Mouse (Mus musculus): ENCODE data around the gene Pde10a.

Pde10a gene

GRCm38 (mm10) chr17:8765987-8766576, 240.9 kb downstream of the Pde10a start:
- H3K27me3 ChIP-seq (ENCODE audit: insufficient read depth, low read length): no peaks in the 10 kb centered on the region
- TF ChIP-seq CTCF (conservative IDR thresholded peaks at IDR 0.05; ENCODE audit: low read length) (no peak), NANOG (IDR thresholded peaks at IDR 0.05; ENCODE audit: borderline replicate concordance, low read length) (no peak), POU5F1 (IDR thresholded peaks at IDR 0.05; ENCODE audit: borderline replicate concordance, low read length) (no peak)
- H3K36me3 ChIP-seq (ENCODE audit: insufficient read depth, low read length): no peaks in the 10 kb centered on the region
- no peak overlapping the region for H3K4me3 ChIP-seq (replicated peaks; ENCODE audit: low read length)
- H3K9me3 ChIP-seq (ENCODE audit: low read length): no peaks in the 10 kb centered on the region
- no peaks in the 10 kb centered on the region for H3K4me1 ChIP-seq (replicated peaks; ENCODE audit: low read depth, low read length)

- no peak overlapping the region for H3K4me3 ChIP-seq (replicated peaks; ENCODE audit: low read length)
- TF ChIP-seq POU5F1 (IDR thresholded peaks at IDR 0.05; ENCODE audit: borderline replicate concordance, low read length) (no peak), CTCF (conservative IDR thresholded peaks at IDR 0.05; ENCODE audit: low read length) (no peak), NANOG (IDR thresholded peaks at IDR 0.05; ENCODE audit: borderline replicate concordance, low read length) (no peak)
Measured at GRCm38 (mm10) chr17:8769155-8769554, 244.0 kb downstream of the Pde10a start.

GRCm38 (mm10) chr17:8773391-8773790, 248.2 kb downstream of the Pde10a start:
- H3K9me3 ChIP-seq (ENCODE audit: low read length): no peaks in the 10 kb centered on the region
- H3K36me3 ChIP-seq (ENCODE audit: insufficient read depth, low read length): no peaks in the 10 kb centered on the region
- no peak overlapping the region for H3K4me3 ChIP-seq (replicated peaks; ENCODE audit: low read length)
- TF ChIP-seq POU5F1 (IDR thresholded peaks at IDR 0.05; ENCODE audit: borderline replicate concordance, low read length): no peak
- TF ChIP-seq NANOG (IDR thresholded peaks at IDR 0.05; ENCODE audit: borderline replicate concordance, low read length): no peak
- TF ChIP-seq CTCF (conservative IDR thresholded peaks at IDR 0.05; ENCODE audit: low read length): no peak
- no peaks in the 10 kb centered on the region for H3K27me3 ChIP-seq (ENCODE audit: insufficient read depth, low read length)
- no peaks in the 10 kb centered on the region for H3K4me1 ChIP-seq (replicated peaks; ENCODE audit: low read depth, low read length)

More at GRCm38 (mm10) chr17:8769155-8769554, 244.0 kb downstream of the Pde10a start:
- no peaks in the 10 kb centered on the region for H3K4me1 ChIP-seq (replicated peaks; ENCODE audit: low read depth, low read length)
- H3K9me3 ChIP-seq (ENCODE audit: low read length): no peaks in the 10 kb centered on the region
- H3K36me3 ChIP-seq (ENCODE audit: insufficient read depth, low read length): no peaks in the 10 kb centered on the region
- no peaks in the 10 kb centered on the region for H3K27me3 ChIP-seq (ENCODE audit: insufficient read depth, low read length)

DNA sequence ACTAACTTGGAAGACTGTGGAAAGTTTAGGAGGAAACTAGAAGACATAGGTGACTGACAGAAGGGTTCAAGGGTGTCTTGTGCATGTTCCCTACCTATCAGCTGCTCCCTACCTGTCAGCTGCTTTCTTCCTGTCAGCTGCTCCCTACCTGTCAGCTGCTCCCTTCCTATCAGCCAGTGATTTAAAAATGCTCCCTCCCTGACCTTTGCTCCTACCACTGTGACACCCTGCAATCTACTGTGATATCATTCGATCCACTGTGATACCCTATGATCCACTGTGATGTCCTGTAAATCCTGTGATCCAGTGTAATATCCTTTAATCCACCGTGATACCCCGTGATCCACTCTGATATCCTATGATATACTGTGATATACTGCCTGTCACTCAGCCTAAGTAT, 249.1 kb downstream of the Pde10a start:
- no peaks in the 10 kb centered on the region for H3K36me3 ChIP-seq (ENCODE audit: insufficient read depth, low read length)
- no peak overlapping the region for H3K4me3 ChIP-seq (replicated peaks; ENCODE audit: low read length)
- no peaks in the 10 kb centered on the region for H3K27me3 ChIP-seq (ENCODE audit: insufficient read depth, low read length)
- H3K9me3 ChIP-seq (ENCODE audit: low read length): no peaks in the 10 kb centered on the region
- H3K4me1 ChIP-seq (replicated peaks; ENCODE audit: low read depth, low read length): no peaks in the 10 kb centered on the region
- TF ChIP-seq CTCF (conservative IDR thresholded peaks at IDR 0.05; ENCODE audit: low read length): no peak
- TF ChIP-seq POU5F1 (IDR thresholded peaks at IDR 0.05; ENCODE audit: borderline replicate concordance, low read length): no peak

GRCm38 (mm10) chr17:8775571-8776161, 250.5 kb downstream of the Pde10a start:
- no peaks in the 10 kb centered on the region for H3K4me1 ChIP-seq (replicated peaks; ENCODE audit: low read depth, low read length)
- no peaks in the 10 kb centered on the region for H3K36me3 ChIP-seq (ENCODE audit: insufficient read depth, low read length)
- no peak for TF ChIP-seq CTCF (conservative IDR thresholded peaks at IDR 0.05; ENCODE audit: low read length)
- no peak for TF ChIP-seq POU5F1 (IDR thresholded peaks at IDR 0.05; ENCODE audit: borderline replicate concordance, low read length)
- no peak for TF ChIP-seq NANOG (IDR thresholded peaks at IDR 0.05; ENCODE audit: borderline replicate concordance, low read length)
- H3K4me3 ChIP-seq (replicated peaks; ENCODE audit: low read length): no peak overlapping the region
- no peaks in the 10 kb centered on the region for H3K9me3 ChIP-seq (ENCODE audit: low read length)
- H3K27me3 ChIP-seq (ENCODE audit: insufficient read depth, low read length): no peaks in the 10 kb centered on the region

GRCm38 (mm10) chr17:8777710-8778109, 252.5 kb downstream of the Pde10a start:
- no peak for TF ChIP-seq NANOG (IDR thresholded peaks at IDR 0.05; ENCODE audit: borderline replicate concordance, low read length)
- TF ChIP-seq POU5F1 (IDR thresholded peaks at IDR 0.05; ENCODE audit: borderline replicate concordance, low read length): no peak
- TF ChIP-seq CTCF (conservative IDR thresholded peaks at IDR 0.05; ENCODE audit: low read length): no peak
- Histone ChIP-seq H3K9me3 (ENCODE audit: low read length) (no peaks in the 10 kb centered on the region), H3K27me3 (ENCODE audit: insufficient read depth, low read length) (no peaks in the 10 kb centered on the region), H3K4me1 (replicated peaks; ENCODE audit: low read depth, low read length) (no peaks in the 10 kb centered on the region), H3K36me3 (ENCODE audit: insufficient read depth, low read length) (no peaks in the 10 kb centered on the region), H3K4me3 (replicated peaks; ENCODE audit: low read length) (no peak overlapping the region)

DNA sequence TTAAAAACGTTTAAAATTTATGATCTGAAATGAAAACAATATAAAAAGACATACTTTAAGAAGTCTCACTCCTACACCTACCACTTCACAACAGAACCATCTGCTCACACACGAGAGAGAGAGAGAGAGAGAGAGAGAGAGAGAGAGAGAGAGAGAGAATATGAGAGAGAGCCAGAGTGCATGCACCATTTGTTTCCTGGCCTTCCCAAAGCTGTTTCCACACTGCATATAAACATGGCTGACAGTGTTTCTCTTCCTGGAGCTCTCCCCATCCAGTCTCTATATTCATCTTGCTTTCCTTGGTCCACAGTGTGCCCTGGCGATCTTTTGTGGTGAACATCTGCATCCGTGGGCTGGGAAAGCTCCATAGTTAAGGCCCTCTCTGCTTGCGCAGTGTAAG, 253.7 kb downstream of the Pde10a start:
- H3K36me3 ChIP-seq (ENCODE audit: insufficient read depth, low read length): no peaks in the 10 kb centered on the region
- TF ChIP-seq NANOG (IDR thresholded peaks at IDR 0.05; ENCODE audit: borderline replicate concordance, low read length): no peak
- TF ChIP-seq CTCF (conservative IDR thresholded peaks at IDR 0.05; ENCODE audit: low read length): no peak
- no peak for TF ChIP-seq POU5F1 (IDR thresholded peaks at IDR 0.05; ENCODE audit: borderline replicate concordance, low read length)

DNA sequence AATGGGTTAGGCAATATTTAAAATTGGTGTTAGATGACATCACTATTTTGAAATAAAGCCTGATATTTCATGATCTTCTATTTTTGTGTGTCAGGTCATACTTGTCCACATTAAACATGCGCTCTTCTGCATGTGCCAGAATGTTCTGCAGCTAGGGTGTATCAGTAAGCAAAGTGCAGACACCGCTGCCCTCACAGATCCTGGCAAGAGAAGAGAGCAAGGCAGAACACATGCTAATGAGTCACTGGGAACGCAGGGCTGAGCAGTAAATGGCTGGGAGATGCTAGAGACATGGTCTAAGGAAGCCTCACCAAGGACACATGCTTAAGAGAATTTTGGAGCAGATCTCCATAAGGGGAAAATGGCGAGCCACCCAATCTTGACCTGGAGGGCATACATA, 255.3 kb downstream of the Pde10a start:
- H3K27me3 ChIP-seq (ENCODE audit: insufficient read depth, low read length): no peaks in the 10 kb centered on the region
- no peaks in the 10 kb centered on the region for H3K9me3 ChIP-seq (ENCODE audit: low read length)

More for the DNA sequence above, 253.7 kb downstream of the Pde10a start:
- Histone ChIP-seq H3K4me1 (replicated peaks; ENCODE audit: low read depth, low read length) (no peaks in the 10 kb centered on the region), H3K4me3 (replicated peaks; ENCODE audit: low read length) (no peak overlapping the region), H3K27me3 (ENCODE audit: insufficient read depth, low read length) (no peaks in the 10 kb centered on the region), H3K9me3 (ENCODE audit: low read length) (no peaks in the 10 kb centered on the region)

GRCm38 (mm10) chr17:8781040-8781439, 255.9 kb downstream of the Pde10a start:
- TF ChIP-seq POU5F1 (IDR thresholded peaks at IDR 0.05; ENCODE audit: borderline replicate concordance, low read length): no peak
- TF ChIP-seq NANOG (IDR thresholded peaks at IDR 0.05; ENCODE audit: borderline replicate concordance, low read length): no peak
- no peak for TF ChIP-seq CTCF (conservative IDR thresholded peaks at IDR 0.05; ENCODE audit: low read length)
- no peak overlapping the region for H3K4me3 ChIP-seq (replicated peaks; ENCODE audit: low read length)
- H3K27me3 ChIP-seq (ENCODE audit: insufficient read depth, low read length): no peaks in the 10 kb centered on the region
- H3K9me3 ChIP-seq (ENCODE audit: low read length): no peaks in the 10 kb centered on the region
- H3K36me3 ChIP-seq (ENCODE audit: insufficient read depth, low read length): no peaks in the 10 kb centered on the region
- no peaks in the 10 kb centered on the region for H3K4me1 ChIP-seq (replicated peaks; ENCODE audit: low read depth, low read length)

More for the DNA sequence above, 255.3 kb downstream of the Pde10a start:
- H3K36me3 ChIP-seq (ENCODE audit: insufficient read depth, low read length): no peaks in the 10 kb centered on the region
- no peaks in the 10 kb centered on the region for H3K4me1 ChIP-seq (replicated peaks; ENCODE audit: low read depth, low read length)
- TF ChIP-seq POU5F1 (IDR thresholded peaks at IDR 0.05; ENCODE audit: borderline replicate concordance, low read length) (no peak), NANOG (IDR thresholded peaks at IDR 0.05; ENCODE audit: borderline replicate concordance, low read length) (no peak), CTCF (conservative IDR thresholded peaks at IDR 0.05; ENCODE audit: low read length) (no peak)
- H3K4me3 ChIP-seq (replicated peaks; ENCODE audit: low read length): no peak overlapping the region
